Mouse (Mus musculus) stomach, embryonic 15.5 days (tissue): ENCODE results near the gene Atrn. TPM values are rescaled to one million over a fixed set of nuclear protein-coding genes. Genes with fewer than 3 reads are reported as not detected.
A peak's percentile ranks its signal among the peaks of the same experiment; 100 is the strongest.

Source experiments
- ATAC-seq: fragments of 200-750 bp; cut with Nextera tagmentation; 2 replicates; pipeline ENCODE4 v1.8.0; 2017; ENCODE audit warnings: low read depth, moderate number of reproducible peaks, moderate TSS enrichment; ENCODE audit not compliant: insufficient read depth, low FRiP score
- H3K27ac ChIP-seq: fragments of 300-500 bp; sonication (generic); 2 replicates; pipeline ENCODE4 v1.5.1; 2015; ENCODE audit warnings: mild to moderate bottlenecking, inconsistent platforms
- H3K27me3 ChIP-seq: fragments of 300-500 bp; sonication (generic); replicated peaks from 2 replicates; pipeline ENCODE4 v1.6.1; 2015; ENCODE audit warnings: inconsistent platforms
- H3K36me3 ChIP-seq: fragments of 300-500 bp; sonication (generic); 2 replicates; pipeline ENCODE4 v1.6.1; 2015; ENCODE audit warnings: inconsistent platforms
- H3K4me1 ChIP-seq: fragments of 300-500 bp; sonication (generic); 2 replicates; pipeline ENCODE4 v1.6.1; 2015; ENCODE audit warnings: inconsistent platforms
- H3K4me2 ChIP-seq: fragments of 300-500 bp; sonication (generic); 2 replicates; pipeline ENCODE4 v1.6.1; 2015; ENCODE audit warnings: mild to moderate bottlenecking, inconsistent platforms
- H3K4me3 ChIP-seq: fragments of 300-500 bp; sonication (generic); replicated peaks from 2 replicates; pipeline ENCODE4 v1.5.1; 2015; ENCODE audit warnings: inconsistent platforms
- H3K9ac ChIP-seq: fragments of 300-500 bp; sonication (generic); 2 replicates; pipeline ENCODE4 v1.6.1; 2015; ENCODE audit warnings: inconsistent platforms
- H3K9me3 ChIP-seq: fragments of 300-500 bp; sonication (generic); 2 replicates; pipeline ENCODE4 v1.6.1; 2016; ENCODE audit warnings: inconsistent platforms
- WGBS: fragments of 180-500 bp; shearing (Covaris S2); methylation state at CpG from one replicate; pipeline ENCODE4 v1.1.7; 2015; 5-methylcytosine and 5-hydroxymethylcytosine counted together
- microRNA-seq: library from miRNA; unstranded; fragments of <30 nt; microRNA quantifications from one replicate; pipeline ENCODE4, GENCODE M21; 2016
- polyA plus RNA-seq: library from polyadenylated mRNA; unstranded; fragments of >200 nt; fragmentation: Nextera tagmentation; extraction: Ambion mirVana; gene quantifications from 2 replicates; pipeline ENCODE4 v1.2.1, GENCODE M21; 2015

Atrn gene
- polyA plus RNA-seq, 1 experiment from 2014 or later, result 5.1 TPM

- Histone ChIP-seq H3K27ac (no peak overlapping the region), H3K4me2 (no peak overlapping the region), H3K36me3 (no peaks in the 10 kb centered on the region), H3K27me3 (peaks cover 30% of the 10 kb centered on the region), H3K9me3 (no peaks in the 10 kb centered on the region), H3K4me1 (peaks cover 27% of the 10 kb centered on the region), H3K4me3 (no peak overlapping the region), H3K9ac (no peak overlapping the region)
- 69% methylated on average over 9 of the region's 9 CpGs for WGBS
- ATAC-seq, result no peak
Observed at GRCm38 (mm10) chr2:131059781-131060540, 153.7 kb downstream of the Atrn start.

- Histone ChIP-seq H3K4me2 (no peak overlapping the region), H3K27ac (no peak overlapping the region), H3K9ac (no peak overlapping the region), H3K9me3 (no peaks in the 10 kb centered on the region), H3K4me3 (no peak overlapping the region), H3K27me3 (peaks cover 23% of the 10 kb centered on the region), H3K36me3 (no peaks in the 10 kb centered on the region), H3K4me1 (peaks cover 21% of the 10 kb centered on the region)
- ATAC-seq, result no peak
- WGBS, result 67% methylated on average over 6 of the region's 6 CpGs
Observed at GRCm38 (mm10) chr2:131060784-131061183, 154.5 kb downstream of the Atrn start.

GRCm38 (mm10) chr2:131061607-131062006 lies 155.3 kb downstream of the Atrn start:
- H3K4me2 ChIP-seq, result no peak overlapping the region
- peaks cover 15% of the 10 kb centered on the region for H3K4me1 ChIP-seq
- H3K9ac ChIP-seq, result no peak overlapping the region
- ATAC-seq, result no peak
- H3K36me3 ChIP-seq, result no peaks in the 10 kb centered on the region
- H3K9me3 ChIP-seq, result no peaks in the 10 kb centered on the region
- H3K4me3 ChIP-seq, result no peak overlapping the region
- WGBS, result 47% methylated on average over 5 of the region's 5 CpGs
- H3K27ac ChIP-seq, result no peak overlapping the region
- H3K27me3 ChIP-seq, result peaks cover 23% of the 10 kb centered on the region; the same call in 1 of the 2 replicates

DNA sequence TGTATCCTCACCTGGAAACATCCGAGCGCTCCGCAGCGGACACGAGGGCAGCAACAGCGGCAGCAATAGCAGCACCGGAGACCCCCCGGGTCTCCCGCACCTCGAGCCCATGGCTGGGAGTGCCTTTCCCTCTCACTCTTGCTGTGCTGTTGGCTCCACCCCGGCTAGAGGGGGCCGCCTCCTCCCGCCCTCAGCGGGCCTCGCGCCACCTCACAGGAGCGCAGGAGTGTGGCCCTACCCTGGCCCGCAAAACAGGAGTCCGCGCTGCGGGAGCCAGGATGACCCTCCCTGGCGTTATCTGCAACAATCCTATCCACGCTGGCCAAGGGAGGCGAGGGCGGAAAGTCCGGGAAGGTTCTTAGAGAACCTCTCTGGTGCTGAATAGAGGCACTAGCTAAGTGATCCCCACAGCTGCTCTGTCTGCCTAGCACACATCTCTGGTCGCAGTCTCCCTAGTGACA lies 157.1 kb downstream of the Atrn start, which contains the start of gene Adam33:
TSS of gene Adam33 (minus strand) at position 411 of the 461 bp plus-strand sequence.
- 3% methylated on average over 25 of the region's 27 CpGs for WGBS
- Histone ChIP-seq H3K27ac (no peak within 1 kb of the TSS), H3K27me3 (peaks cover 23% of the 10 kb centered on the region; the same call in 1 of the 2 replicates), H3K9me3 (no peaks in the 10 kb centered on the region), H3K9ac (no peak within 1 kb of the TSS), H3K4me3 (peak within 1 kb of the TSS; percentile 29), H3K4me2 (peak within 1 kb of the TSS; percentile 68), H3K36me3 (no peaks in the 10 kb centered on the region), H3K4me1 (peaks cover 15% of the 10 kb centered on the region)
- peak; percentile 55; the same call in 1 of the 2 replicates for ATAC-seq

- H3K9ac ChIP-seq, result no peak overlapping the region
- no peak overlapping the region for H3K4me3 ChIP-seq
- peaks cover 7% of the 10 kb centered on the region for H3K4me1 ChIP-seq
- 60% methylated on average over 9 of the region's 9 CpGs for WGBS
- no peak overlapping the region for H3K4me2 ChIP-seq
- H3K27me3 ChIP-seq, result peaks cover 23% of the 10 kb centered on the region; the same call in 1 of the 2 replicates
- H3K27ac ChIP-seq, result no peak overlapping the region
- no peak for ATAC-seq
- H3K9me3 ChIP-seq, result no peaks in the 10 kb centered on the region
- H3K36me3 ChIP-seq, result no peaks in the 10 kb centered on the region
Observed at GRCm38 (mm10) chr2:131066342-131066741, 160.0 kb downstream of the Atrn start.

GRCm38 (mm10) chr2:131067481-131067880 lies 161.2 kb downstream of the Atrn start:
- no peak for ATAC-seq

GRCm38 (mm10) chr2:131072536-131072935 lies 166.2 kb downstream of the Atrn start:
- Histone ChIP-seq H3K27me3 (no peaks in the 10 kb centered on the region), H3K4me2 (no peak overlapping the region), H3K4me3 (no peak overlapping the region), H3K9me3 (no peaks in the 10 kb centered on the region), H3K27ac (no peak overlapping the region), H3K9ac (no peak overlapping the region), H3K36me3 (no peaks in the 10 kb centered on the region), H3K4me1 (no peaks in the 10 kb centered on the region)
- no peak for ATAC-seq
- WGBS, result 81% methylated on average over 10 of the region's 10 CpGs

More at GRCm38 (mm10) chr2:131067481-131067880, 161.2 kb downstream of the Atrn start:
- H3K9ac ChIP-seq, result no peak overlapping the region
- H3K9me3 ChIP-seq, result no peaks in the 10 kb centered on the region
- WGBS, result 48% methylated on average over 6 of the region's 6 CpGs
- H3K27ac ChIP-seq, result no peak overlapping the region
- peaks cover 15% of the 10 kb centered on the region; the same call in 1 of the 2 replicates for H3K27me3 ChIP-seq
- H3K36me3 ChIP-seq, result no peaks in the 10 kb centered on the region
- H3K4me3 ChIP-seq, result no peak overlapping the region
- no peak overlapping the region for H3K4me2 ChIP-seq
- H3K4me1 ChIP-seq, result peaks cover 7% of the 10 kb centered on the region

Small RNA genes within 50 kb of the gene (microRNA-seq; reads per million reads assigned to microRNA genes)
- gene Mir6973b, result not detected

Other genes with a start within 250 kb of the Atrn start
- 70.3 and 71.6 TPM in 2 replicates for gene Ddrgk1, start 241.8 kb upstream of the Atrn start, polyA plus RNA-seq
- gene Itpa, start 238.9 kb upstream of the Atrn start, polyA plus RNA-seq, result 76.6 and 89.1 TPM in 2 replicates
- gene Slc4a11, start 209.0 kb upstream of the Atrn start, polyA plus RNA-seq, result 0.52 and 0.58 TPM in 2 replicates
- 29.8 and 31.9 TPM in 2 replicates for gene 4930402H24Rik, start 89 bp upstream of the Atrn start, polyA plus RNA-seq
- 12.7 and 14.0 TPM in 2 replicates for gene Gfra4, start 136.6 kb downstream of the Atrn start, polyA plus RNA-seq
- 7.4 and 8.0 TPM in 2 replicates for gene Adam33, start 157.3 kb downstream of the Atrn start, polyA plus RNA-seq
- 0.40 and 0.48 TPM in 2 replicates for gene Siglec1, start 180.3 kb downstream of the Atrn start, polyA plus RNA-seq
- gene Hspa12b, start 220.8 kb downstream of the Atrn start, polyA plus RNA-seq, result 16.9 TPM in 2 replicates
- not detected in 2 replicates for gene Gm11037, start 227.0 kb downstream of the Atrn start, polyA plus RNA-seq